Mouse (Mus musculus): ENCODE data around the gene Serpine1. TPM values are rescaled to one million over a fixed set of nuclear protein-coding genes. Genes with fewer than 3 reads are reported as not detected.

The Serpine1 gene
- polyA plus RNA-seq (2012; rRNA removed), result 2.2 and 3.3 TPM in 2 replicates

DNA sequence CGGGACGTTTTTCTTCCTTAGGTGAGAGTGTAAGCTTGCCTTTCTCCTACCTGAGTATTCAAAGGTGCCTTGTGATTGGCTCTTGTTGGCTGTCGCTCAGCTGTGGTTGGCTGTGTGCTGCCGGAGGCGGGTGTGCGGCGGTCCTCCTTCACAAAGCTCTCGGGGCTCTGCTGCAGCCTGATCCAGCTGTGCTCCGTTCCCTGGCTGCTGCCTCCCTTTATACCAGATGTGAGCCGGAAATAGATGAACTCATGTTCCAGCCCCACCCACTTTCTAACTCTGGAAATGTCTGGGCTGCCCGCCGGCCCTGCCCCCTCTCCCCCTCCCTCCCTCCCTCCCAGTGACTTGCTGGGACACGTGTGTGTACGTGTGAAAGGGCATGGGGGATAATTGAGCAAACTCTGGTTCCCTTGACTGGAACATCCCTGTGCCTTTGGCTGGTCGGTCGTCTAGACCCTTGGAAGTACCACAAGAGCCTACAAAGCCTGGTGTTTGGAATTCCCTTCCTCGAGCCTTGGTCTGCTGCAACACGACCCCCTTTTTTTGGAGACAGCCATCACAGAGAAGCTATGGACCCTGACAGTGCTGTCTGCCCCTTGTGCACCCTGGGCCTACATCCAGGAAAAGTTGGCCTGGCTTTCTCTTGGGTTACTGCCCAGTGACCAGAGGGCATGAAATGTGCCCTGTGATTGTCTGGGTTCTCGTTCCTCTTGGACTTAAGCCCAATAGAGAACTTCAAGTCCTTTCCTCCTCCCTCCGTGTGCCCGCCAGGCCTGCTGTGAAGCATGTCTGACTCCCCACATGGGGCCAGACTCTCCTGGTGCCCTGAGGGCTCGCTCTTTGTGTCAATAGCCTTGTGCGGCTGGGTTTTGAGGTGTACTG is at the start of gene Serpine1:
Gene Serpine1 (minus strand): TSS at position 190 of the 882 bp plus-strand sequence.

DNA sequence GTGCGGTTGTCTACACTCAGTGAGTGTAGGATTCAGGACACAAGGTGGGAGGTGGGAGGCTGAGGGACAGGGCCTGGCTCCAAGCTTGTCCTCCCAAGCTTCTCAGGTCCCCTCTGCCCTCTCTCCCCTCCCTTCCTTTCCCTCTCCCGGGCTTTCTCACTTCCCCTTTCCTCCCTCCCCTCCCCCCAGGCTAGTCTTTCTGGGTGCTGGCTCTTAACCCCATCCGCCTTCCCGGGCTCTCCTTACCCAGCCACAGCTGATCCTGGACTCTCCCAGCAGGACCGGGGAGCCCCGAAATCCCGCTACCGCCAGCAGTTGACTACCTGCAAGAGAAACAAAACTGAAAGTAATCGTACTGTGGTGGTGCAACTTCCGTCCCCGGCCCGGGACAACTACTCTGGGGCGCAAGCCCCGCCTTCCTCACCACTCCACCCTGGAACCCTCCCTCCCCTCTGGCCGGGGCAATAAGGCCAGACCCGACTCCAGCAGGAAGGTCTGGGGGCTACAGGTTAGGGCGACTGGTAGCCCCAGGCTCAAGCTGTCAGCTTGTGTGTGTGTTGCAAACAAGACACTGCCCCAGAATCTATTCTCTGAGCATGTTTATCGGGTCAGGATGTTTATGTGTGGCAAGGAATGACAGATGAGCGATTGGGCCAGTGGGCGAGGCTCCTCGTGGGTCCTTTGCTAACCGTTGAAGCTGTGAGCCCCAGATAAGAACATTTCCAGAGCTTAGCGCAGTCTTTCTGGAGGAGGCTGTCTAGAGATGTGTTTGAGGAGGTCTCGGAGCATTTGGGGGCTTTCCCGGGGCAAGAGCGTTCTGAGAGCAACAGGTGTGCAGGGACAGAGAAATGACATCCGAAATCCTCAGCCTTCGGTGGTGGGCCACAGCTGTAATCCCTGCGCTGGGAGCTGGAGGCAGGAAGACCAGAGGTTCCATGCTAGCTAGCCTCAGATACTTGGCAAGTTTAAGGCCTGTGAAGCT is 44.1 kb upstream of the Serpine1 start, which contains the start of gene Trim56:
Gene Trim56 (minus strand): TSS at position 344 of the 982 bp plus-strand sequence.

DNA sequence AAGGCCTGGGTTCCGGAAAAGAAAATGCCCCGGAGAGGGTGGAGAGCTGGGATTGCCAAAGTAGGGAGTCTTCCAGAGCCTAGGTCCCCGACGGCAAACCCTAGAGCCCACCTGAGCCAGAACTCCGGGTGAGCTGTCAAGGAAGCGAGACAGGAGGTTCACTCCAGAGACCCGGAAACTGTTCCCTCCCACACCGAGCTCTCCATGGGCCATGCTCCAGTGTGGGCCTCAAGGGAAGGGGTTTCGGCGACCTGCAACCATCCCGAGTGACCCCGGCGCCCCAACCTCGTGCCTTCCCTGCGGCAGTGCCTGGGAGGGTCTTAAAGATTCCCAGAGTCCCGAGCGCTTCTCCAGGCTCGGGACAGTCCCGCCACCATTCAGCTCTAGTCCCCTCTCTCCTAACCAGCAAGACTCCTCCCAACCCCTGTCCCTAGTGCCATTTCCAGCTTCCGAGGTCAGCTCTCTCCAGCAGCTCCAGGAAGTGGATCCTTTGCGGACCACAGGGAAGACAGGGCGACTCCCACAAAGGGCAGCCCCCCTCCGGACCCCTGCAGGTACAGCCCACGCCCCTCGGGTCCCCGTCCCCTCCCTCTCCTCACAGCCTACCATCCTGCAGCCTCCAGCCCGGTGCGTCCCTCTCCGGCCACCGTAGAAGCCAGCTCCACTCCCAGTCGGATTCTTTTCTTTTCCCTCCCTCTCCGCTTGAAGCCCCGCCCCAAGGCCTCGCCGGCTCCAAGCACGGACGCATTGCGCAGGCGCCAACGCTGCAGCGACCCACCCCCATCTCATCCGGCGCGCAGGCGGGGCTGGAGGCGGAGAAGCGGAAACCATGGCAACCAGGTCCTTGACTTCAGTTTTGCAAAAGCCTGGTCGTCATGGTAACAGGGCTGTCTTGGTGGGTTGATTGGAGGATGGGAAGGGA is 26.4 kb downstream of the Serpine1 start, which contains the start of gene Ap1s1:
Gene Ap1s1 (minus strand): TSS at position 734 of the 922 bp plus-strand sequence.

DNA sequence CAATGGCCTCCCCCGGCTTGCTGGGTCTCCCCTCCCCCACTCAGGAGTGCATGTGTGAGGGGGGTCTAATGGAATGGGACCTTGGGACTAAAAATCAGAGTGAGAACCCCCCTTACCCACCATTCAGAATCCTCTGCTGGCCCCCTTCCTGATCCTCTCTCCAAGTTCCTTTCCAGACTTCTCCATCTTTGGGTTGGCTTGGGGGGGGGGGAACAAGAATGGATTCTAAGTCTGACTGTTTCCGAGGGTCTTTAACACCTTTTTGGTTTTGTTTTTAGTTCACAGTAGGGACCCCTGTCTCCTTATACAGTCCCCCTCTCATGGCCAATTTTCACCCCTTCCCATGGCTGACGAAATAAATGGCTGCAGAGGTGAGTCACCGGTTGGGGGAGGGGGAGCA is 46.0 kb downstream of the Serpine1 start, which contains the start of gene Vgf:
Gene Vgf (plus strand): TSS at position 301 of the 400 bp plus-strand sequence.

Other genes starting within 250 kb of the Serpine1 start
- 45.7 and 106 TPM in 2 replicates for gene Col26a1, start 189.1 kb downstream of the Serpine1 start, polyA plus RNA-seq (2012; rRNA removed)
- 53.9 and 61.0 TPM in 2 replicates for gene Ift22, start 164.1 kb downstream of the Serpine1 start, polyA plus RNA-seq (2012; rRNA removed)
- 367 and 368 TPM in 2 replicates for gene Fis1, start 119.0 kb downstream of the Serpine1 start, polyA plus RNA-seq (2012; rRNA removed)
- 0.60 and 0.66 TPM in 2 replicates for gene Cldn15, start 105.7 kb downstream of the Serpine1 start, polyA plus RNA-seq (2012; rRNA removed)
- 87.0 and 99.5 TPM in 2 replicates for gene Plod3, start 85.2 kb downstream of the Serpine1 start, polyA plus RNA-seq (2012; rRNA removed)
- 102 TPM in 2 replicates for gene Znhit1, start 84.2 kb downstream of the Serpine1 start, polyA plus RNA-seq (2012; rRNA removed)
- gene Vgf, start 45.9 kb downstream of the Serpine1 start, polyA plus RNA-seq (2012; rRNA removed), result 5.2 and 6.8 TPM in 2 replicates
- 178 and 202 TPM in 2 replicates for gene Ap1s1, start 26.1 kb downstream of the Serpine1 start, polyA plus RNA-seq (2012; rRNA removed)
- gene Trim56, start 43.9 kb upstream of the Serpine1 start, polyA plus RNA-seq (2012; rRNA removed), result 1.8 TPM in 2 replicates
- gene Muc3, start 77.1 kb upstream of the Serpine1 start, polyA plus RNA-seq (2012; rRNA removed), result not detected in 2 replicates
- 0.80 and 1.2 TPM in 2 replicates for gene Muc3a, start 140.1 kb upstream of the Serpine1 start, polyA plus RNA-seq (2012; rRNA removed)
- gene Ache, start 215.3 kb upstream of the Serpine1 start, polyA plus RNA-seq (2012; rRNA removed), result 16.9 and 25.6 TPM in 2 replicates
- 10.2 and 11.9 TPM in 2 replicates for gene Ufsp1, start 222.4 kb upstream of the Serpine1 start, polyA plus RNA-seq (2012; rRNA removed)
- gene Srrt, start 235.4 kb upstream of the Serpine1 start, polyA plus RNA-seq (2012; rRNA removed), result 270 and 293 TPM in 2 replicates
- gene Trip6, start 242.1 kb upstream of the Serpine1 start, polyA plus RNA-seq (2012; rRNA removed), result 30.8 and 46.3 TPM in 2 replicates

All from central nervous system, embryonic 14 days (tissue).